Mouse (Mus musculus) Patski (cell line): Measurements from ENCODE around the gene Dclre1b. TPM values are rescaled to one million over a fixed set of nuclear protein-coding genes. Genes with fewer than 3 reads are reported as not detected.

Experiments
- ATAC-seq: fragments of 100-300 bp; one replicate; pipeline ENCODE4 v1.8.0; 2021
- CTCF ChIA-PET: fragments of 350-600 bp; sonication (Branson Sonifier 250); formaldehyde crosslinking; loops from one replicate; lab custom pipeline; 2022; ENCODE audit warnings: inconsistent platforms; lab: Charles Lee
- POLR2A ChIA-PET: fragments of 350-600 bp; sonication (Branson Sonifier 250); formaldehyde crosslinking; loops from one replicate; lab custom pipeline; 2022; ENCODE audit warnings: antibody characterized with exemption, inconsistent platforms; lab: Charles Lee
- DNase-seq: peaks from one replicate; pipeline ENCODE4 v3.0.0-alpha.2; 2011; ENCODE audit warnings: low read depth, low spot score
- H3K27me3 ChIP-seq: fragments of 371-371 bp; one replicate; pipeline ENCODE4 v1.5.1; 2021
- CTCF ChIP-seq: fragments of 100-300 bp; IDR thresholded peaks from one replicate; pipeline ENCODE4 v1.5.1; 2021
- in situ Hi-C: fragments of 300-500 bp; cut with MboI; formaldehyde crosslinking; loops from 3 replicates; pipeline ENCODE4 v1.11.1; 2018; ENCODE audit warnings: low pct_unique_long_range_greater_than_20kb, mixed read lengths
- polyA plus RNA-seq: library from polyadenylated mRNA; unstranded; gene quantifications from one replicate; pipeline ENCODE4 v1.2.3, GENCODE M21; 2021

The Dclre1b gene
- polyA plus RNA-seq, 1 experiment from 2014 or later: 12.0 TPM

GRCm38 (mm10) chr3:103790346-103791145 lies 18.7 kb downstream of the Dclre1b start:
- ChIA-PET POLR2A (interaction anchor here (1.0 to 3.5 kb wide), 7 partner anchors 12 to 27 kb away, joined by 3 to 25 read pairs (median 5); partner anchors contain the start of genes Ap4b1, Dclre1b and Gm43064), CTCF (interaction anchor here (2.0 to 2.4 kb wide), 3 partner anchors 12 to 115 kb away, joined by 4 to 9 read pairs (median 8); no protein-coding TSS in a partner anchor)
- ATAC-seq: peak; percentile 36
- in situ Hi-C loops: no loop called here
- DNase-seq: no peak
- no peaks in the 10 kb centered on the region for H3K27me3 ChIP-seq
- peak; percentile 13 for TF ChIP-seq CTCF

DNA sequence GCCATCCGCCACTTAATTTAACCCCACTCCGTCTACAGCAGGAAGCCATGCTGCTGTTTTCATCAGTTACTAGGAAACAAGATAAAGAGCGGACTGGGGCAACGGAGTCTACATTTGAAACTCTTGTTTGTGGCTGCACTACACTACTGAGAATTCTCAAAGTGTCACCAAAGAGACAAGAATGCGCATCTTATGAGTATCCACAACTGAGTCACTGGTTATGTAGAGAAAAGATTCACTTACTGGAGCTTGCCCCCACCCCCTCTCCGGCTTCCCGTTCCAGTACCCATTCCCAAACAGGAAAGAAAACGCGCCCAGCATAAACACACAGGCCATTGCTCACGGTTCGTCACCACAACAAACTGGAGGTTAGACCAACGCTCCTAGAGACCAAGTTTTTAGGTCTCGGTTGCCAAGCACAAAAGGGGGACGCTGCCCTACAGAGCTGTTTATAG lies 19.3 kb downstream of the Dclre1b start:
- TF ChIP-seq CTCF: no peak
- POLR2A ChIA-PET: interaction anchor here (1.0 to 3.5 kb wide), 8 partner anchors 12 to 26 kb away, joined by 3 to 25 read pairs (median 4); partner anchors contain the start of genes Ap4b1, Dclre1b and Gm43064
- peak; percentile 48 for ATAC-seq
- no peaks in the 10 kb centered on the region for H3K27me3 ChIP-seq
- DNase-seq: no peak
- in situ Hi-C loops: no loop called here
- CTCF ChIA-PET: interaction anchor here (2.0 to 2.4 kb wide), 3 partner anchors 11 to 115 kb away, joined by 4 to 9 read pairs (median 8); no protein-coding TSS in a partner anchor

- TF ChIP-seq CTCF: no peak
- ATAC-seq (no peak), DNase-seq (no peak)
- in situ Hi-C loops: no loop called here
- H3K27me3 ChIP-seq: no peaks in the 10 kb centered on the region
- POLR2A ChIA-PET: interaction anchor here (0.6 to 3.5 kb wide), 3 partner anchors 14 to 106 kb away, joined by 4 to 25 read pairs (median 6); no protein-coding TSS in a partner anchor
- CTCF ChIA-PET: interaction anchor here (1.0 to 2.4 kb wide), 5 partner anchors 10 to 362 kb away, joined by 3 to 9 read pairs (median 4); no protein-coding TSS in a partner anchor
Measured at GRCm38 (mm10) chr3:103789096-103789495, 20.1 kb downstream of the Dclre1b start.

GRCm38 (mm10) chr3:103787225-103787624 lies 22.0 kb downstream of the Dclre1b start:
- TF ChIP-seq CTCF: no peak
- H3K27me3 ChIP-seq: no peaks in the 10 kb centered on the region
- DNase-seq (no peak), ATAC-seq (no peak)
- in situ Hi-C loops: no loop called here
- ChIA-PET POLR2A (interaction anchor here (1.1 kb wide), 1 partner anchor 16 kb away, joined by 4 read pairs; no protein-coding TSS in a partner anchor), CTCF (interaction anchor here (0.8 to 1.6 kb wide), 4 partner anchors 9 to 16 kb away, joined by 3 to 4 read pairs (median 4); no protein-coding TSS in a partner anchor)

GRCm38 (mm10) chr3:103782844-103783609 lies 26.2 kb downstream of the Dclre1b start:
- no peaks in the 10 kb centered on the region for H3K27me3 ChIP-seq
- DNase-seq: no peak
- POLR2A ChIA-PET: interaction anchor here (0.9 to 1.0 kb wide), 3 partner anchors 8 to 10 kb away, joined by 3 read pairs; no protein-coding TSS in a partner anchor
- no peak for TF ChIP-seq CTCF
- in situ Hi-C loops: no loop called here
- CTCF ChIA-PET: interaction anchor here (1.1 to 1.9 kb wide), 4 partner anchors 9 to 30 kb away, joined by 4 to 12 read pairs (median 4); no protein-coding TSS in a partner anchor
- no peak for ATAC-seq

DNA sequence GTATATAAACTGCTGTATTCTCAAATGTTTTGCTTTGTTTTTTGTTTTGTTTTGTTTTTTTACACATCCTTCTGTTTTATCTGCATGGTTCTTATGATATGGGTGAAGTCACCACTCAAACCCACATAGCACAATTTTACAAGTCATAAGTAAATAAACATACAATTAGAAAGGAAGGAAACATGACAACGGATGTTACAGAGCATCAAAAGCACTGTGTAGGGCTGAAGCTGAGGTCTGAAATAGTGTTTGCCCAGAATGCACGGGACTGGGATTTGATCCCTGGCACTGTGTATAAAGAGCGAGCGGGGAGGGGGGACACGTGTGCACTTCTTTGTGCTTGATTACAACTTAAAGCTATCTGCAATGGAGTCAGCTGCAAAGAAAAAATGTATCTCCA lies 28.5 kb downstream of the Dclre1b start:
- ChIA-PET POLR2A (no interaction called here), CTCF (no interaction called here)
- DNase-seq: no peak
- TF ChIP-seq CTCF: no peak
- no peak for ATAC-seq
- H3K27me3 ChIP-seq: no peaks in the 10 kb centered on the region
- in situ Hi-C loops: no loop called here

DNA sequence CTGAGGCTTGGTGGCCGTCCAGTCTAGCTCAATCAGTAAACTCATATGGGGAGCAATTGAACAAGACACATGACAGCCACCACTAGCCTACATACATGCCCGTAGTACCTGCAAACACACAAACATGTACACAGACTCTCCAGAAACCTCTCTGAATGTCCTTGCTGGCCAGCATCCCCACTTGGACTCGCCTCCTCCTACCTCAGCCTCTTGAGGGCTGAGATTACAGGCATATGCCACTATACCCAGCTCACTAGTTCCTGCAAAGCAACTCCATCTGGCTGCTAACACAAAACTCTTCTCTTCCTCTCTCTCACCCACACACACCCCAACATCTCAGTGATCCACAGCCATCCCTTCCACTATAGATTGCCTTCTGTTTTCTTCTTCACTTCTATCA lies 29.0 kb downstream of the Dclre1b start:
- no peaks in the 10 kb centered on the region for H3K27me3 ChIP-seq
- CTCF ChIA-PET: interaction anchor here (2.9 kb wide), 1 partner anchor 9 kb away, joined by 9 read pairs; no protein-coding TSS in a partner anchor
- POLR2A ChIA-PET: no interaction called here
- ATAC-seq (no peak), DNase-seq (no peak)
- no peak for TF ChIP-seq CTCF
- in situ Hi-C loops: no loop called here

- ChIA-PET POLR2A (interaction anchor here (2.0 kb wide), 1 partner anchor 11 kb away, joined by 4 read pairs; no protein-coding TSS in a partner anchor), CTCF (interaction anchor here (1.0 to 2.9 kb wide), 3 partner anchors 8 to 10 kb away, joined by 3 to 9 read pairs (median 4); no protein-coding TSS in a partner anchor)
- no peak for TF ChIP-seq CTCF
Measured at GRCm38 (mm10) chr3:103779183-103779582, 30.1 kb downstream of the Dclre1b start.

DNA sequence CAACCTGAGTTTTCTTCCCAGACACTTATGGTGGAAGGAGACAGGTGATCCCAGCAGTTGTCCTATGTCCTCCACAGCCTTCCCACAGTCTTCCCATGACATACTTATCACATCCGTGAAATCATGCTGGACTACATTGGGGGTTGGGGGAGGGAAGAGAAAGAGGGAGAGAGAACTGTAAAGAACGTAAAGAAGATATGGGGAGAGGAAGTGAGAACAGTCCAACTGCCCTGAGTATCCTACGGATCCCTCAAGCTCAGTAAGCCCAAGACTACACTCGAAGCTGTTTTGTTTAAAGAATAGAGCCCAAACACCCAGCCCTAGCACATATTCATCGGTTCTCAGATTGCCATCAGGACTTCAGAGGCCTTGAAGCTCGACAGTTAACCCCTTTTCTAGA lies 30.6 kb downstream of the Dclre1b start:
- POLR2A ChIA-PET: interaction anchor here (2.0 kb wide), 1 partner anchor 12 kb away, joined by 4 read pairs; no protein-coding TSS in a partner anchor
- TF ChIP-seq CTCF: no peak
- DNase-seq (no peak), ATAC-seq (no peak)
- in situ Hi-C loops: no loop called here
- CTCF ChIA-PET: interaction anchor here (1.0 to 2.9 kb wide), 3 partner anchors 9 to 11 kb away, joined by 3 to 9 read pairs (median 4); no protein-coding TSS in a partner anchor
- H3K27me3 ChIP-seq: no peaks in the 10 kb centered on the region

More at GRCm38 (mm10) chr3:103779183-103779582, 30.1 kb downstream of the Dclre1b start:
- ATAC-seq (no peak), DNase-seq (no peak)
- in situ Hi-C loops: no loop called here
- no peaks in the 10 kb centered on the region for H3K27me3 ChIP-seq
